Mouse (Mus musculus) heart, postnatal 0 days (tissue): Measurements from ENCODE around the gene Tmem106c. TPM values are rescaled to one million over a fixed set of nuclear protein-coding genes. Genes with fewer than 3 reads are reported as not detected.

Experiments
- ATAC-seq: fragments of 200-750 bp; cut with Nextera tagmentation; 2 replicates; pipeline ENCODE4 v1.8.0; 2017; ENCODE audit warnings: low read depth, moderate number of reproducible peaks, moderate library complexity; ENCODE audit not compliant: insufficient read depth
- DNase-seq: peaks from one replicate; pipeline ENCODE4 v3.0.0-alpha.2; 2016; ENCODE audit warnings: low spot score
- H3K27ac ChIP-seq: fragments of 300-500 bp; sonication (generic); 2 replicates; pipeline ENCODE4 v1.5.1; 2014; ENCODE audit warnings: low read depth, mild to moderate bottlenecking
- H3K27me3 ChIP-seq: fragments of 300-500 bp; sonication (generic); 2 replicates; pipeline ENCODE4 v1.6.1; 2014; ENCODE audit warnings: low read length, mixed read lengths; ENCODE audit not compliant: control insufficient read depth, insufficient read depth
- H3K36me3 ChIP-seq: fragments of 300-500 bp; sonication (generic); replicated peaks from 2 replicates; pipeline ENCODE4 v1.6.1; 2014; ENCODE audit warnings: low read length, mixed read lengths; ENCODE audit not compliant: control insufficient read depth, insufficient read depth
- H3K4me1 ChIP-seq: fragments of 300-500 bp; sonication (generic); 2 replicates; pipeline ENCODE4 v1.6.1; 2014; ENCODE audit warnings: antibody characterized with exemption; ENCODE audit not compliant: control insufficient read depth, insufficient read depth
- H3K4me2 ChIP-seq: fragments of 300-500 bp; sonication (generic); 2 replicates; pipeline ENCODE4 v1.6.1; 2014; ENCODE audit warnings: low read depth, mild to moderate bottlenecking, low read length, moderate library complexity
- H3K4me3 ChIP-seq: fragments of 300-500 bp; sonication (generic); 2 replicates; pipeline ENCODE4 v1.5.1; 2014; ENCODE audit warnings: low read depth, low read length
- H3K9ac ChIP-seq: fragments of 300-500 bp; sonication (generic); replicated peaks from 2 replicates; pipeline ENCODE4 v1.6.1; 2014; ENCODE audit warnings: low read depth, low read length, mixed read lengths
- H3K9me3 ChIP-seq: fragments of 300-500 bp; sonication (generic); replicated peaks from 2 replicates; pipeline ENCODE4 v1.6.1; 2016; ENCODE audit warnings: low read length; ENCODE audit not compliant: control insufficient read depth
- CTCF ChIP-seq: IDR thresholded peaks from 2 replicates; pipeline ENCODE4 v1.5.1; 2016; ENCODE audit warnings: antibody characterized with exemption, control low read depth, low read depth
- EP300 ChIP-seq: IDR thresholded peaks from 2 replicates; pipeline ENCODE4 v1.6.1; 2016; ENCODE audit warnings: antibody characterized with exemption, low read depth
- WGBS: fragments of 180-500 bp; shearing (Covaris S2); extraction: QIAGEN DNeasy Blood & Tissue Kit; methylation state at CpG from one replicate; pipeline ENCODE4 v1.1.7; 2014; 5-methylcytosine and 5-hydroxymethylcytosine counted together
- polyA plus RNA-seq: library from polyadenylated mRNA; unstranded; fragments of >200 nt; fragmentation: Nextera tagmentation; extraction: Ambion mirVana; gene quantifications from 2 replicates; pipeline ENCODE4 v1.2.1, GENCODE M21; 2015
- total RNA-seq: library from RNA; depleted of rRNA; stranded (reverse); fragments of >200 nt; gene quantifications from 2 replicates; pipeline ENCODE4 v1.2.3, GENCODE M21; 2014; ENCODE audit warnings: low replicate concordance

Gene Tmem106c
- total and polyA plus RNA-seq, 2 experiments from 2014 or later = 33.1 to 94.1 TPM

- TF ChIP-seq CTCF (no peak), EP300 (no peak)
- Histone ChIP-seq H3K4me2 (no peak overlapping the region), H3K36me3 (no peaks in the 10 kb centered on the region), H3K27me3 (no peaks in the 10 kb centered on the region), H3K4me1 (no peaks in the 10 kb centered on the region), H3K9ac (no peak overlapping the region), H3K27ac (no peak overlapping the region), H3K4me3 (no peak overlapping the region), H3K9me3 (no peaks in the 10 kb centered on the region)
- no peak for ATAC-seq
- DNase-seq = no peak
- 57% methylated on average over 12 of the region's 12 CpGs for WGBS
Observed at GRCm38 (mm10) chr15:97991285-97991895, 27.4 kb downstream of the Tmem106c start.

- Histone ChIP-seq H3K36me3 (no peaks in the 10 kb centered on the region), H3K4me3 (no peak overlapping the region), H3K9me3 (no peaks in the 10 kb centered on the region), H3K9ac (no peak overlapping the region), H3K4me1 (no peaks in the 10 kb centered on the region), H3K27me3 (no peaks in the 10 kb centered on the region), H3K27ac (no peak overlapping the region), H3K4me2 (no peak overlapping the region)
- no peak for DNase-seq
- WGBS = 64% methylated on average over 13 of the region's 13 CpGs
- peak; percentile 25; the same call in 1 of the 2 replicates for ATAC-seq
- TF ChIP-seq CTCF (peak; percentile 26; the same call in 1 of the 2 replicates), EP300 (no peak)
Observed at GRCm38 (mm10) chr15:97992027-97992711, 28.2 kb downstream of the Tmem106c start.

- Histone ChIP-seq H3K27me3 (peaks cover 1% of the 10 kb centered on the region; the same call in 1 of the 2 replicates), H3K27ac (no peak overlapping the region), H3K9ac (no peak overlapping the region), H3K9me3 (no peaks in the 10 kb centered on the region), H3K4me1 (no peaks in the 10 kb centered on the region), H3K4me3 (no peak overlapping the region; the same call in 1 of the 2 replicates), H3K36me3 (no peaks in the 10 kb centered on the region), H3K4me2 (peak overlapping the region; percentile 39)
- peak; percentile 97 for ATAC-seq
- TF ChIP-seq CTCF = no peak
- TF ChIP-seq EP300 = no peak
- 16% methylated on average over 18 of the region's 18 CpGs for WGBS
- peak; percentile 89 for DNase-seq
Observed at GRCm38 (mm10) chr15:97992712-97993286, 28.8 kb downstream of the Tmem106c start.

- Histone ChIP-seq H3K9ac (no peak overlapping the region), H3K27me3 (peaks cover 41% of the 10 kb centered on the region), H3K4me1 (peaks cover 6% of the 10 kb centered on the region), H3K9me3 (no peaks in the 10 kb centered on the region), H3K27ac (no peak overlapping the region), H3K4me3 (no peak overlapping the region), H3K36me3 (no peaks in the 10 kb centered on the region), H3K4me2 (no peak overlapping the region)
- TF ChIP-seq CTCF (no peak), EP300 (no peak)
- ATAC-seq (no peak), DNase-seq (no peak)
- WGBS = 69% methylated on average over 13 of the region's 13 CpGs
Observed at GRCm38 (mm10) chr15:97996716-97997256, 32.8 kb downstream of the Tmem106c start.

GRCm38 (mm10) chr15:97999546-97999945 lies 35.5 kb downstream of the Tmem106c start:
- Histone ChIP-seq H3K36me3 (no peaks in the 10 kb centered on the region), H3K4me3 (no peak overlapping the region)
- 36% methylated on average over 13 of the region's 13 CpGs for WGBS

More at GRCm38 (mm10) chr15:97999546-97999945, 35.5 kb downstream of the Tmem106c start:
- H3K27me3 ChIP-seq = peaks cover 69% of the 10 kb centered on the region
- no peaks in the 10 kb centered on the region for H3K9me3 ChIP-seq
- no peak overlapping the region for H3K27ac ChIP-seq
- TF ChIP-seq EP300 = no peak
- TF ChIP-seq CTCF = no peak
- ATAC-seq (no peak), DNase-seq (no peak)
- no peak overlapping the region for H3K9ac ChIP-seq
- H3K4me2 ChIP-seq = no peak overlapping the region
- H3K4me1 ChIP-seq = peaks cover 21% of the 10 kb centered on the region
